Mouse (Mus musculus) embryonic facial prominence, embryonic 14.5 days (tissue): ENCODE data around the gene Ceacam9. TPM values are rescaled to one million over a fixed set of nuclear protein-coding genes. Genes with fewer than 3 reads are reported as not detected.

Experiments used
- ATAC-seq: fragments of 200-750 bp; cut with Nextera tagmentation; 2 replicates; pipeline ENCODE4 v1.8.0; 2017; ENCODE audit warnings: low read depth, moderate number of reproducible peaks, moderate TSS enrichment
- DNase-seq: peaks from one replicate; pipeline ENCODE4 v3.0.0-alpha.2; 2015; ENCODE audit warnings: low spot score
- H3K27ac ChIP-seq: fragments of 300-500 bp; sonication (generic); replicated peaks from 2 replicates; pipeline ENCODE4 v1.5.1; 2014; ENCODE audit warnings: low read depth, mild to moderate bottlenecking, low read length, moderate library complexity
- H3K27me3 ChIP-seq: fragments of 300-500 bp; sonication (generic); replicated peaks from 2 replicates; pipeline ENCODE4 v1.6.1; 2014; ENCODE audit warnings: low read length; ENCODE audit not compliant: control insufficient read depth, insufficient read depth
- H3K36me3 ChIP-seq: fragments of 300-500 bp; sonication (generic); 2 replicates; pipeline ENCODE4 v1.6.1; 2014; ENCODE audit warnings: low read length, mixed read lengths; ENCODE audit not compliant: control insufficient read depth, insufficient read depth
- H3K4me1 ChIP-seq: fragments of 300-500 bp; sonication (generic); 2 replicates; pipeline ENCODE4 v1.6.1; 2014; ENCODE audit warnings: antibody characterized with exemption, low read length; ENCODE audit not compliant: control insufficient read depth, insufficient read depth
- H3K4me2 ChIP-seq: fragments of 300-500 bp; sonication (generic); 2 replicates; pipeline ENCODE4 v1.6.1; 2014; ENCODE audit warnings: low read depth, mild to moderate bottlenecking, low read length, moderate library complexity, mixed read lengths
- H3K4me3 ChIP-seq: fragments of 300-500 bp; sonication (generic); 2 replicates; pipeline ENCODE4 v1.5.1; 2014; ENCODE audit warnings: low read depth, mild to moderate bottlenecking, low read length
- H3K9ac ChIP-seq: fragments of 300-500 bp; sonication (generic); 2 replicates; pipeline ENCODE4 v1.6.1; 2014; ENCODE audit warnings: low read depth, mild to moderate bottlenecking, low read length, moderate library complexity, mixed read lengths
- H3K9me3 ChIP-seq: fragments of 300-500 bp; sonication (generic); 2 replicates; pipeline ENCODE4 v1.6.1; 2016; ENCODE audit warnings: low read length; ENCODE audit not compliant: control insufficient read depth
- WGBS: fragments of 180-500 bp; shearing (Covaris S2); extraction: QIAGEN DNeasy Blood & Tissue Kit; methylation state at CpG from one replicate; pipeline ENCODE4 v1.1.7; 2014; 5-methylcytosine and 5-hydroxymethylcytosine counted together
- polyA plus RNA-seq: library from polyadenylated mRNA; unstranded; fragments of >200 nt; fragmentation: Nextera tagmentation; extraction: Ambion mirVana; gene quantifications from 2 replicates; pipeline ENCODE4 v1.2.1, GENCODE M21; 2014

The Ceacam9 gene
- polyA plus RNA-seq, 1 experiment from 2014 or later, result not detected

DNA sequence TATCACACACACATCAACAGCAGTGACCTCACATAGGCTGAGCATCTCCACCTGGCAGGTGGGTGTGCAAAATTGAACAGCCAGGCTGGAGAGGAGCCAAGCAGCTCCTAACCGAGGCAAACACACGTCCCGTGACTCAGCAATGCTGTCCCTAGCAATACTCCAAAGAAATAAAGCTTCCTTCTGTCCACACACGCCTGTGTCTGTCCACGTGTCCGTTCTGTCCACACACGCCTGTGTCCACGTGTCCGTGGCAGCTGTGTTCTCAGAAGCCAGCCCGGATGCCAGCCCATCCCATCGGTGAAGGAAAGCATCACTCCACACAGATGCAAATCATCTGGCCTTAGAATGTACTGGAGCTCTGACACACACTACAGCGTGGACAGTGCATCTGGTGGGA is 30.3 kb downstream of the Ceacam9 start:
- DNase-seq (no peak), ATAC-seq (no peak)
- no peak overlapping the region for H3K4me2 ChIP-seq
- H3K4me3 ChIP-seq, result no peak overlapping the region
- H3K36me3 ChIP-seq, result peaks cover 27% of the 10 kb centered on the region
- no peak overlapping the region for H3K27ac ChIP-seq
- H3K27me3 ChIP-seq, result no peaks in the 10 kb centered on the region
- H3K4me1 ChIP-seq, result no peaks in the 10 kb centered on the region
- WGBS, result 81% methylated on average over 12 of the region's 12 CpGs
- H3K9me3 ChIP-seq, result no peaks in the 10 kb centered on the region
- H3K9ac ChIP-seq, result no peak overlapping the region

DNA sequence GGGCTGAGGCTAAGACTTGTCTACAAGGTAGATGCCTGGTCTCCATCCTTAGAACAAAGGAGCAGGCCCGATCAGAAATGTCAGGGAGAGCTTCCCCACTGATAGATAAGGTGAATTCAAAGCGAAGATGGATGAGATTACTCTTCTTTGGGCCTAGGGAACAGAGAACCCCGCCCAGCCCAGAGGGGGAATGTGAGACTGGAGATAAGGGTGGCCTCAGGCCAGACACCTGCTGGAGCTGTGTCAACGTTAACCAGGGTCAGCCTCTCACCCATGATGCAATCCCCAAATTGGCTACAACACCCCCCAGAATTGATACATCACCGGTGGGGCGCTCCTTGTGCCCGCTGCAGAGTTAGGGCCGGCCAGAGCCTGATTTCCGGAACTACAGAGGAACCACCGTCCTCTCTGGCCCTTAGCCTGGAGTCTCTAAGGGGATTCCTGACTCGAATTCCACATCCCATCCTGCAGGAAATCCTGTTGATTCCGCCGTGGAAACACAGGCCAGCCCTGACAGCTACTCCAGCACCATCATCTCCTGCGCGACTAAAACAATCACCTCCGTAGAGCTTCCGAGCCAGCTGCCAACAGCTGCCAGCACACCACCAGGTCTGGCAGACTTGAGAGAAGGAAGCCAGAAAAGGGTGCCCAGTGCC is 33.8 kb downstream of the Ceacam9 start:
- no peak overlapping the region for H3K9ac ChIP-seq
- H3K4me2 ChIP-seq, result no peak overlapping the region
- H3K27me3 ChIP-seq, result no peaks in the 10 kb centered on the region
- H3K36me3 ChIP-seq, result no peaks in the 10 kb centered on the region
- H3K9me3 ChIP-seq, result no peaks in the 10 kb centered on the region
- ATAC-seq, result no peak
- H3K27ac ChIP-seq, result no peak overlapping the region
- peak; percentile 15 for DNase-seq
- H3K4me3 ChIP-seq, result no peak overlapping the region
- 65% methylated on average over 17 of the region's 17 CpGs for WGBS
- no peaks in the 10 kb centered on the region for H3K4me1 ChIP-seq

DNA sequence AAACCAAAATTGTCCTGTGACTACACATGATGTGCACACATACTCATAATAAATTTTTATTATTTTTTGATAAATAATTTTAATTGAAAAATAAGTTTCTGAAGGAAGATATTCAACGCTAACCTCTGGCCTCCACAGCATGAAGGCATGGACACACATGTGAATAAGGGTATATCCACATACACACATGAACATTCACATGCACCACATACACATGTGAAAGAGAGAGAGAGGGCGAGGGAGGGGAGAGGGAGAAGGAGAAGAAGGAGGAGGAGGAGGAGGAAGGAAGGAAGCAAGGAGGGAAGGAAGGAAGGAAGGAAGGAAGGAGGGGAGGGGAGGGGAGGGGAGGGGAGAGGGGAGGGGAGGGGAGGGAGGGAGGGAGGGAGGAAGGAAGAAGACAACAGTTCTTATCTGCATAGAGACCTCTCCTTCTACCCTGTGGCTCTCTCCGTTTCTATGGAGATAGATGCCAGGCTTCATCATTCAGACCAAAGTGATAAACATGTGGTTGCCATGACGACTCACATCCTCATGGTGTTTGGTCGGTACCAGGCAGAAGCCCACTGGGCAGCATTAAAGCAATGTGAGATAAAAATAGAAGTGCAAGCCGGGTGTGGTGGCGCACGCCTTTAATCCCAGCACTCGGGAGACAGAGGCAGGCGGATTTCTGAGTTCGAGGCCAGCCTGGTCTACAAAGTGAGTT is 37.3 kb downstream of the Ceacam9 start:
- Histone ChIP-seq H3K36me3 (no peaks in the 10 kb centered on the region), H3K4me2 (no peak overlapping the region), H3K4me1 (peaks cover 5% of the 10 kb centered on the region), H3K9me3 (no peaks in the 10 kb centered on the region), H3K9ac (no peak overlapping the region), H3K27ac (no peak overlapping the region), H3K4me3 (no peak overlapping the region), H3K27me3 (no peaks in the 10 kb centered on the region)
- 74% methylated on average over 11 of the region's 11 CpGs for WGBS
- ATAC-seq (no peak), DNase-seq (no peak)

DNA sequence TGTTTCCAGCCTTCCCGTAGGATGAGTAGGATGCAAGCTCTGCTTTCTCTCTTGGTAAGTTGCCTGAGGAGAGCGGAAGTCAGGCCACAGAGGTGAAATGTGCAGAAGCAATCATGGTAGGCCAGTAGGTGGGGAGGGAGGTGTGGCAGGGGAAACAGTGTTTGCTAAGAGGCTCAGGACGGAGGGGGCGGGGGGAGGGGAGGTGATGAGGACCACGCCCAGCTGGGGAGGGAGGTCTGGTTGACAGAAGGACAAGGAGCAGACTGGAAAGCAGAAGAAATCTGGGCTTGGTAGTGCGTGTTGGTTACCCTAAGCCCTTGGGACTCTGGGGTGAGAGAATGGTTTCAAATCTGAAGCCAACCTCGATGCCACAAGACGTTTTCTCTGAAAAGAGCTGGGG is 38.6 kb downstream of the Ceacam9 start:
- Histone ChIP-seq H3K36me3 (no peaks in the 10 kb centered on the region), H3K9me3 (no peaks in the 10 kb centered on the region), H3K4me1 (peaks cover 5% of the 10 kb centered on the region), H3K27me3 (no peaks in the 10 kb centered on the region), H3K4me3 (no peak overlapping the region), H3K9ac (no peak overlapping the region), H3K27ac (no peak overlapping the region), H3K4me2 (no peak overlapping the region)
- DNase-seq (peak; percentile 38), ATAC-seq (no peak)
- WGBS, result 23% methylated on average over 8 of the region's 8 CpGs

DNA sequence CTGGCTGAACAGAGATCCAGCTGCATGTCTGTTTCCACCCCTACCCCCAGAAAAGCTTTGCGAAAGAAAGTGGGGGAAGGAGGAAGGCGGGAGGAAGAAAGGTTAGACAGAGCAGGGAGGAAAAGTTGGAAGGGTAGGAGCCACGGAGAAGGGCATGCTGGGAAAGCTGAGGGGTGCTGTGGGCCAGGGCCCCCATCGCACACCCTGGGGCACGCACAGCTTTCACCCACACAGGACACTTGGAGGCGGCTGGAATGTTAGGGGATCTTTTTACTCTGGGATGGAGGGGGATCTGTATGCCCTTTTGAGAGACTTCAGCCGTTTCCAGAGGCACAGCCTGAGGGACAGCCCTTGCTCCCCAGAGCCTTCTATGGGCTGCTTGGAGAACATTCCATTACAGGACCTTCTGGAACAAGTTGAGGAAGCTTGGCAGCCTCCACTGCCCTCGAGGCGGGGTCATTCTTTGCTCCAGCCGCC is 39.3 kb downstream of the Ceacam9 start:
- Histone ChIP-seq H3K4me1 (peaks cover 5% of the 10 kb centered on the region), H3K27me3 (no peaks in the 10 kb centered on the region), H3K9ac (0 out of 2 replicates have a peak overlapping the region, but pooled peaks have one; percentile 19), H3K4me3 (no peak overlapping the region), H3K36me3 (no peaks in the 10 kb centered on the region), H3K9me3 (no peaks in the 10 kb centered on the region), H3K4me2 (0 out of 2 replicates have a peak overlapping the region, but pooled peaks have one; percentile 10), H3K27ac (0 out of 2 replicates have a peak overlapping the region, but pooled peaks have one; percentile 48)
- DNase-seq (peak; percentile 45), ATAC-seq (no peak; the same call in 1 of the 2 replicates)
- WGBS, result 29% methylated on average over 9 of the region's 10 CpGs

DNA sequence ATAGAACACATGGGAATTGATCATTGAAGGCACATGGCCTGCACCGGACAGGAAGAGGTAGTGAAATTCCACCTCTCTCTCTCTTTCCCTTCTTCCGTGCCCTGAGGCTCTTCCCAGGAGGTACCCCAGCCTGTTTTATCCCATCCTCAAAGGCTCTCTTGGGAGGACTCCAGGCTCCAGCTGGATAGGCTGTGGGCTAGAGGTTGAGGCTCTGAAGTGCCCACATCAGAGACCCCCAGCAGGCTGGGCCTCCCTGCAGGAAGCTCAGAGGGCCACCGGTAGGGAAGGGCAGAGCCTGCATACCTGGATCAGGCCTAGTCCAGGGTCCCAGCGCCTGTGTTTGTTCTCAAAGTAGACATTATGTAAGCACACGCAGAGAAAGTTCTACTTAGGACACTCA is 39.9 kb downstream of the Ceacam9 start:
- WGBS, result 25% methylated on average over 5 of the region's 5 CpGs
- no peak overlapping the region for H3K27ac ChIP-seq

DNA sequence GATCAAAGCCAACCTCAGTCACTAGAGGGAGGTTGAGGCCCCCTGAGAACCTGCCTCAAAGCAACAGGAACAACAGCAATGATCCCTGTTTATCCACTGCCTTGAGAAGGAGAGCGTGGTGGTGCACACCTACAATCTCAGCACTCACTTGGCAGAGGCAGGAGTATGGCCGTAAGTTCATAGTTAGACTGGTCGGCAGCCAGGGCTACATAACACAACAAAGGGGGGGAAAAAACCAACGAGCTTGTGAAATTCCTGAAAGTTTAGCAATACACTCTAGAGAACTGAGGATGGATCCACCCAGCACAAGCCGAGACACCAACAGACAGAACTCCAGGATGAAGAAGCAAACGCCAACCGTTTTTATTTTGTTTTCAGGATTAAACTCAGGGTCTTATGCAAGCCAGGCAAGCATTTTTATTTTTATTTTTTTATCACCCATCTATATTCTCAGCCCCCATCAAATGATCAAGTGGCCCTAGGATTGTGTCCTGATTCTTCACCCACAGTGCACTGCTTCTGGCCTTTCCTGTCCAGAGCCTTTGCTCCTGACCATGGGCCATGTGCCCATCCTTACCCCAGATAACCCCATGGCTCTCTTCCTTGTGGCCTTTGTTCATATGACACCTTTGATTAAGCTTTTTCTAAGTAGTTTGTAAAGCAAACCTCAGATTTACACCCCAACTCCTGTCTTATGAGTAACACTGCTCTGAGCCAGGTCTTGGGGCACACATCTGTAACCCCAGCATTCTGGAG is 41.9 kb downstream of the Ceacam9 start:
- Histone ChIP-seq H3K9me3 (no peaks in the 10 kb centered on the region), H3K4me3 (no peak overlapping the region), H3K4me2 (no peak overlapping the region), H3K4me1 (peaks cover 5% of the 10 kb centered on the region), H3K27ac (no peak overlapping the region), H3K36me3 (no peaks in the 10 kb centered on the region), H3K27me3 (no peaks in the 10 kb centered on the region), H3K9ac (no peak overlapping the region)
- no peak for DNase-seq
- no peak for ATAC-seq
- 83% methylated on average over 7 of the region's 7 CpGs for WGBS

More for the DNA sequence above, 39.9 kb downstream of the Ceacam9 start:
- H3K36me3 ChIP-seq, result no peaks in the 10 kb centered on the region
- DNase-seq, result no peak
- ATAC-seq, result no peak
- peaks cover 5% of the 10 kb centered on the region for H3K4me1 ChIP-seq
- no peaks in the 10 kb centered on the region for H3K9me3 ChIP-seq
- H3K27me3 ChIP-seq, result no peaks in the 10 kb centered on the region
- H3K4me2 ChIP-seq, result no peak overlapping the region
- H3K4me3 ChIP-seq, result no peak overlapping the region
- H3K9ac ChIP-seq, result no peak overlapping the region; the same call in 1 of the 2 replicates

DNA sequence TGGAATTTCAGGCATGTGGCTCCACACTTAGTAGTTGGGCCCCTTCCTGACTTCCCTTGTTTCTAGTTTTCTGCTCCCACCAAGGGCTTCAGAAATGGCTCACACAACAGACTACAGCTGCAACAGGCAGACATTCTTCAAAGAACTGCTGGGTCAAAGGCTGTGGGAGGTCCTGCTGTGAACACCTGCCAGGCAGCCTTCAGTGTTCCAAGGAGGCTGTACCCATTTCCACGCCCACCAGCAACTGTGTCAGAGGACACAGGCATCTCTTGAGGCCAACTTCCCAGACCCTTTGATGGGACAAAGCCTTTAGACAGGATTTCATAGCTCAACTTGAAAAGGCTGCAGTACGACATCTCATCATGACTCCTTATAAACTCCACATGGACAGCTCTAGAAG is 44.7 kb downstream of the Ceacam9 start:
- ATAC-seq, result no peak
- Histone ChIP-seq H3K27ac (no peak overlapping the region), H3K9me3 (no peaks in the 10 kb centered on the region), H3K4me2 (no peak overlapping the region), H3K9ac (no peak overlapping the region), H3K36me3 (no peaks in the 10 kb centered on the region), H3K27me3 (no peaks in the 10 kb centered on the region), H3K4me1 (no peaks in the 10 kb centered on the region), H3K4me3 (no peak overlapping the region)
- DNase-seq, result no peak
- WGBS, result 53% methylated on average over 2 of the region's 2 CpGs
